Mouse (Mus musculus): ENCODE measurements around the gene Reps2.

DNA sequence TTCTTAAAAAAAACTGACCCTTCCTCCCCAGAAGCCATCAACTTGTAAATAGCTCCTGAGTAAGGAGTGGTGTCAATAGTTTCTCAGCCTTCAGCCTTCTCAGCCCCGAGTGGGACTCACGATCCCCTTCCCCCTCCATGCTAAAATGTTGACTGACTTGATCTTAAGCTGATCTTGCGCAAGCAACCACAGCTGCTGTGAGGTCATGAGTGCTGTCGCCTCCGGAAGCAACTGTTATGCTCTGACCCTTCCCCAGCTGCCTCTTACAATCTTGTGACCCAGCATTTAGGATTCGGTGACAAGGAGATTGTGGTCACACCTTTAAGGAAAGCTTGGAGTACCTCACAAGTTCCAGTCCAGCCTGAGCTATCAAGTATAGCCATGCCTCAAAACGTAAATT lies 10.1 kb upstream of the Reps2 start:
- TF ChIP-seq CTCF (IDR thresholded peaks at IDR 0.05; ENCODE audit: borderline replicate concordance, insufficient read depth, low read length), result no peak
- no peak for TF ChIP-seq POLR2A (IDR thresholded peaks at IDR 0.05; ENCODE audit: low read depth, low read length)

Measured in embryonic fibroblast, embryonic 13.5 days (primary cell).